Mouse (Mus musculus): ENCODE data around the gene Rnpc3. TPM values are rescaled to one million over a fixed set of nuclear protein-coding genes. Genes with fewer than 3 reads are reported as not detected.

Rnpc3 gene
- polyA plus RNA-seq (2015; fragmentation: Nextera tagmentation; extraction: Ambion mirVana), result 19.0 and 20.4 TPM in 2 replicates

DNA sequence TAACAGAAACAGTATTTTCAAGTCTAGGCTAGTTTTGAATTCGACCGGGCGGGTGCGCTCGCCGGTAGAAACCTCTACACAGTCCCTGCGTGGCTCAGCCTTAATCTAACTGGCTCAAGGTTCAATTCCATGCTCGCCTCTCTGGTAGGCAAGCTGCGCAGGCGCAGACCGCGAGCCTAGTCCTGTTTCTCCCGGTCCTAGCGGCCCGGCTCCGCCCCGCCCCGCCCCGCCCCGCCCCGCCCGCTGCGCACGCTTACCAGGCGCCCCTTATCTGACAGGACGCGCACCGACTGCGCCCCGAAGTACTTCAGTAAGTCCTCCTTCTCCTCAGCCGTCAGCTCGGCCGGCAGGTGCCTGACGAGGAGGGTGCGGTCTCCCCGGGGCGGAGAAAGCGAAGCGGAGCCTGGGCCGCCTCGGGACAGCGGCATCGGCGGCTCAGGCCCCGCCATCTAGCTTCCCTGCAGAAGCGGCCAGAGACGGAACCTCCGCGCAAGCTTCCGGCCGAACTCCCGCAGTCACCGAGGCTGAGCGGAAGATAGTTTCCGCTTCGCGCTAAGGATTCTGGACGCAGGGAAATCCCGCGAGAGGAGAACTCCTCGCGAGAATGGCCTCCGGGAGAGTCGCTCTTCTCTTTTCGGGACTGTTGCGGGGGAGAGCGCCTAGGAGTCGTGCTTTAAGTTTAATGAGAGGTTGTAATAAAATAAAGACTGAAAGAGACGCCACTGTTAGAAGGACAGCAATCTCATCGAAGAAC, at the start of gene Rnpc3:
TSS of gene Rnpc3 (minus strand) at position 544 of the 754 bp plus-strand sequence.

DNA sequence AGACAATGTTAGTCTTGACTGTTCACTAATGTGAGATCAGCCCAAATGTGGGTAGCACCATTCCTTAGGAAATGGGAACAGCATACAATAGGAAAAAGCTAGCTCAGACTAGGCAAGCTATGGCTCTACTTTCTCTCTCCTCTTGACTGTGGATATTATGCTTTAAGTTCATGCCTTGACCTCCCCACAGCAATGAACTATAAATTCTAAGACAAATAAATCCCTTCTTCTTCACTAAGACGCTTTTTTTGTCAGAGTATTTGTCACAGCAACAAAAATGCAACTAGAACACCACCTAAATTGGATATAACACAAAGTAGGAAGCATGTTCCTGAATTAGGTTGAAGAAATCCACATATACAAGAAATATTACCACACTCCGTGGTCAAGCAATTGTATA, 23.4 kb downstream of the Rnpc3 start, which contains the start of gene Amy1:
TSS of gene Amy1 (minus strand) at position 101 of the 400 bp plus-strand sequence.

Other genes with a start within 250 kb of the Rnpc3 start
- not detected in 2 replicates for gene Amy2a1, start 97.7 kb downstream of the Rnpc3 start, polyA plus RNA-seq (2015; fragmentation: Nextera tagmentation; extraction: Ambion mirVana)
- gene Amy1, start 23.4 kb downstream of the Rnpc3 start, polyA plus RNA-seq (2015; fragmentation: Nextera tagmentation; extraction: Ambion mirVana), result 0.42 and 0.43 TPM in 2 replicates

Measured in urinary bladder, postnatal 0 days (tissue).